Mouse (Mus musculus): Measurements from ENCODE around the gene Tlcd1.
"Not testable (repeated sequence)": the region's sequence is repeated elsewhere in the genome, so short reads cannot be mapped to it uniquely, and the experiment has no call there.

The Tlcd1 gene

DNA sequence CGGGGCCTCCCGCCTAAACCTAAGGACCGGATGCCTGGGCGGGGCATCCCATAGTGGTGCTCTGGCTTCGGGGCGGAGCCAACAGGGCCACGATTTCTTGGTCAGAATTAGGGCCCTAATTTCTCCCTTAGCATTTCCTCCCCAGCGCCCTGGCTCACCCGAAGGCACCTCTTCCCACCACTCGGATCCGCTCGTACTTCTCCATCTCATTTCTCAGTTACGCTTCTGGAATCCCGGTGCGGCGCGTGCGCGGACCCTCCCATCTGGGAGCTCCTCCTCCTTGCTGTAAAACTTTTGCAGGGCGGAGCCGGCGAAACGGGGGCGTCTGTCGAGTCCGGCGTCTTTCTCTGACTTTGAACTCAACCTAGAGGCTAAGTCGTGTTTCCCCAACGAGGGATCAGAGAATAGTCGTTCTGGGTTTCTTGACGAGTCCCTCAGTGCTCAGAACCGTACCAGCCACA is at the start of gene Tlcd1, which contains the start of gene Nek8:
Gene Tlcd1, plus strand, starts transcription at position 310 of the 461 bp plus-strand sequence.
Gene Nek8, minus strand, starts transcription at position 274 of the 461 bp plus-strand sequence.
- DNase-seq: peak; percentile 93 to 95

DNA sequence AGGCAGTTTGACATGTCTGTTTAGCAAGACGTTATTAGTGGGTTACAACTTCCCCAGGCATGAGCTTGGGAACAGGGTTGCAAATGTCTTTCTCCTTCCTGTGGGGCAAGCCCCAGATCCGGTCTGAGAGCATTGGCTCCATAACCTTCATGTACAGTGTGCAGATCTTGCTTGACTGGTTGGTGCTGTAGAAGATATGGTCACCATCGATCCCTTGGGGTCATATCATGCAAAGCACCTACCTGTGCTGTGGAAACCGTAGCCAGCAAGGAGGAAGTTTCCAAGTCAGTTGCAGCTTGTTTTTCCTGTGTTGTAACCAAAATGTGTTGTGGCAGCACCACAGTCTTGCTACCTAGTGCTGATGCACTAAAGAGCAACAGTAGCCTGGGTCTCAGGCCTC is 49.8 kb upstream of the Tlcd1 start:
- no peak for DNase-seq

DNA sequence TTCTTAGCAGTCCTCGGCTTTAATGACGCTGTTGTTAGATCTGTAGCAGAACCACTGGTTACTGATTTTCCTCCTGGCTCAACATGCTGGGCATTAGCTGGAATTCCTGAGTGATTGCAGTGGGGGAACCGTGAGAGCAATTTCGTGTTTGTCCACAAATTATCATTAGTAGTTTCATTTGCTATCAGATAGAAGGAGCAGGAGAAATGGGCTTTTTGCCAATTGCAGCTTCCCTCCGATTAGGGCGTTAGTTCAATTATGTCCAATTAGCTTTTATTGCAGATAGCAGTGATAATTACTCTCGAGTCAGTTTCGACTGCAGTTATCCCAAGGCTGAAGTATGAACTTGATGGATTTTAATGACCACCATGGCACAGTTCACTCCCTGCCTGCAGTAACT is 47.1 kb upstream of the Tlcd1 start:
- no peak for DNase-seq

DNA sequence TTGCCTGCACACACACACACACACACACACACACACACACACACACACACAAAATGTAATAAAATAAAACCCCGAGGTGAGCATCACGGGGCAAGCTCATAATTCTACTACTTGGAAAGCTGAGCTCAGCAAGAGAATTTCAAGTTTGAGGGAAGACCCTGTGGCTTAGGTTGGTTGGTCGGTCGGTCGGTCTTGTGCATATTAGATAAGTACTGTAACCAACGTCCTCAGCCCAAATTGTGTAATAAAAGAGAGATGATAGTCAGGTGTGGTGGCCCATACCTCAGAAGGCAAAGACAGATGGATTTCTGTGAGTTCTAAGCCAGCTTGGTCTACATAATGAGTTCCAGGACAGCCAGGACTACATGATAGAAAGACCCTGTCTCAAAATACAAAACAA is 42.6 kb upstream of the Tlcd1 start:
- DNase-seq: no peak

GRCm38 (mm10) chr11:78134344-78134743 is 42.2 kb upstream of the Tlcd1 start:
- no peak for DNase-seq

GRCm38 (mm10) chr11:78135314-78135713 is 41.2 kb upstream of the Tlcd1 start:
- not testable (repeated sequence) for DNase-seq

DNA sequence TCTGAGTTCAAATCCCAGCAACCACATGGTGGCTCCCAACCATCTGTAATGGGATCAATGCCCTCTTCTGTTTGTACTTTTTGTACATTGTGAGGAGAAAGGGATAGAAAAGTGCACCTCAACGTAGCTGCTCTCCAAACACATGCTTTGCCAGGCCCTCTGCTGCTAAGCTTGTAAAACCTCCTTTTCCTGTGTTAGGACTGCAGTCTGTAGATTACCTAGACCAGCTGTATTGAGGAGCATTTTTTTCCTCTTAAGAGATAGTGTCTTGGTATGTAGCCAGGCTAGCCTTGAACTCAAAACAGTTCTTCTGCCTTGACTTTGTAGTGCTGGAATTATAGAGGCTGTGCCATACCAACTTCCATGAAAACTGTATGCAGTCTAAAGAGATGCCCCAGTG is 40.4 kb upstream of the Tlcd1 start:
- DNase-seq: no peak

DNA sequence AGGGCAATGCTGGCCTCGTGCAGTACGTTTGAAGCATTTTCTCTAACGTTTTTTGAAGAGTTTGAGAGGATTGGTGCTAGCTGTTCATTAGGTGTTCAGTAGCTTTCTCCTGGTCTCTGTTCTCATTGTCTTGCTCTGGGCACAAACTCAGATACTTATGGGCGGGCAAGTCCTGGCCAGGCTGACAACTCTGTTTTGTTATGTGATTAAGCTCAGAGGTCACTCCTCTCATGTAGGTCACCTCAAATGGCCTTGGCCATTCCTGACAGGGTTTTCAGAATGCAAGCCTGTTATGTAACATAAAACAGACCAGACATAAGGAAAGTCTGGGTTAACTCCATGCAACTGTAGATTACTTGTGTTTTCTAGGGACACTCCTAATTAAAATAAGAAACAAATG is 38.9 kb upstream of the Tlcd1 start:
- no peak for DNase-seq

GRCm38 (mm10) chr11:78138023-78138422 is 38.5 kb upstream of the Tlcd1 start:
- DNase-seq: no peak

DNA sequence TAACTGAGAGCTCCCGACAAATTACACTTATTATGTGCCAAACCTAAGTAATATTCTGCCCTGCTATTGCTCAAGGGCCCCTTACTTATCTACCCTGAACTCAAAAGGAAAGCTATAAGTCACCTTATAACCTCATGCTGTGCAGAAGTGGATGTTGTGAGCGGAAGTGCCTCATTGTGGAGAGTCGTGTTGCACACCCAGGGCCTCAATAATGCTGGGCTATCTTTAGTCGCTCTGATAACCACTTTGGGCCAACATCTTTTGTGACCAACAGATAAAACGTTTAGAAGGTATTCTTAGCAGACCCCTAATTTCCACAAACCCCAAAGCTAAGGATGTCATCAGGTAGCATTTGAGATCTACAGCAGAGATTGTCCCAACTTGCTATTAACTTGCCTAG is 35.8 kb upstream of the Tlcd1 start:
- DNase-seq: no peak

- DNase-seq: no peak
These were observed 33.0 kb upstream of the Tlcd1 start for GRCm38 (mm10) chr11:78143520-78143919.

GRCm38 (mm10) chr11:78146168-78146567 is 30.3 kb upstream of the Tlcd1 start:
- DNase-seq: no peak

DNA sequence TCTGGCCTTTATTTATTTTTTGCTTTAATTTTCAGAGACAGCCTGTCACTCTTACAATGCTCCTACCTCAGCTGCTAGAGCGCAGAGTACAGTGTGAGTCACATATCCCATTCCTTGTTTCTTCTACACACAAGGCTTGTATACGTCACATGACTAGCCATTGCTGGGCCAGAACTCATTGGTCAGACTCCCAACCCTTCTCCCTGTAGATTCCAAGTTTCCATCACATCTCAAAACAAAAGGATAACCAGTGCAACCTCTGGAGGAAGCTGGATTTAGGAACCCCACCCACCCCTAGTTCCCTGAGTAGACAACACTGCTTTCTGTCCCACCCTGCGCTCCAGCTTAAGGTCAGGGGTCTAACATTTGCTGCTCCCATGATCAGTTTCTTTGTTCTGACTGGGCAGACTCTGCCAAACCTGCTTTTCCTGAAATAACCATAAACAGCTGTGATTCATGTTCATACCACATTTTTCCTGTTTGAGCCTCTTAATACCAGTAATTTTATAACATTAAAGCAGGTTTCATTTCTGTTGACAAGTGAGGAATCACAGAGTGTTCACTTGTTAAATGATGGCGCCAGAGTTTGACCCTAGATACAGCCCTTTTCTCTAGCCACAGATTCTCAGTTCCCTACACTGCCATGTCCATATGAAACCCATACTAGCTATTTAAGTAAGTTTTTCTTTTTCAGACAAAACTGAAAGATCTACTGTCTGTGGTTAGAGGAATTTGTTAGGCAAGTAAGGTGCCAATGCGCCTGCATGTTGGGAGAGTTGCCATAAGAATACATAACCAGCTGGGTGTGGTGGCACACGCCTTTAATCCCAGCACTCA is 29.6 kb upstream of the Tlcd1 start:
- DNase-seq: peak in 1 of 2 experiments; percentile 25

DNA sequence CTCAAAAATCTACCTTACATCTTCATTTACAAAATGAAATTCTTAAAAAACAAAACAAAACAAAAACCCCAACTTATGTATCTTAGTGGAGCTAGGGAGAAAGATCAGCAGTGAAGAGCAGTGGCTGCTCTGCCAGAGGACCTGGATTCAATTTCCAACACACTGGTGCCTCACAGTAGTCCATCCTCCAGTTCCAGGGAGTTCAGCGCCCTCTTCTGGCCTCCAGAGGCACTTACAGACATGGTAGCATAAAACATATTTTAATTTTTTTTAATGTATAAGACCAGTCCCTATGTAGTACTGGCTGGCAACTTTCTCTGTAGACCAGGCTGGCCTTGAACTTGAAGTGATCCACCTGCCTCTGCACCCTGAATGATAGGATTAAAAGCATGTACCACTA is 25.4 kb upstream of the Tlcd1 start:
- DNase-seq: no peak

DNA sequence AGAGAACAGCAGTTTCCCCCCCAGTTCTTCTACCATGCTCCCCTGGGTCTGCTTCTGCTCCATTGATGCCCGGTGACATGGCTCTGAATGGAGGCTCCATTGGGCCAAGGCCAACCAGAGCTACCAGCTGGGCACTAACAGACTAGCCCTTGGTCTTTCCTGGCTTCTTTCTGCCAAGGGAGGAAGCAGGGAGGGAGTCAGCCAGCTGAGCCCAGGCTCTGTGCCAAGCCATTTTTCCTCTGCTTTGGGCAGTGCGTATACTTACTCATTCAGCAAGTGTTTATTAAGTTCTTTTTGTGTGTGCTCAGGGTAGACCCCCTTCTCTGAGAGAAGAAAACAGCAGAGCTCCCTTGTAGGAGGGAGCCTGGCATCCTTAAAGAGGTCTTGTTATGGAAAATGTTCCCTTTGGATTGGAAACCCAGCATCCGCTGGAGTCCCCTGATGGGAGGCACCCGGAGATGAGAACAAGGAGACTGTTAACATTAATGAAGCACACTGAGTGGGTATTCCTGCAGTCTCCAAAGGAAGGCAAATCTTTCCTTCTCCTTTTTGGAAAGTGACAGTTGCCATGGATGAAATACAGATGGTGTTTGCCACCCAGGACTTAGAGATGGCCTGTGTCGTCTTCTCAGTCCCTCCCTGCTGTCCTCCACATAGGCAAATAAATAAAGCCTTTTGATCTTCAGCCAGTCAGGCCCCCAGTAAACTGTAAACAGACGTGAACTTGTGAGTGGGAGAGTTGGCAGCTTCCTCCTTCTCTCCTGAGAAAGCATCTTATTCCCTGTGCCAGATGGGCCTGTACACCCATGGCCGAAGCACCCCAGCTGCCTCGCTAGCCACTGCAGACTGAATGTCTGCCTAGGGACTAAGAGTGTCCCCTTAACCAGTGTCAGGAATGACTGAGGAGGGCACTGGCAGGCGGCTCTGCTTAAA is 23.9 kb upstream of the Tlcd1 start:
- DNase-seq: peak; percentile 65 to 75

DNA sequence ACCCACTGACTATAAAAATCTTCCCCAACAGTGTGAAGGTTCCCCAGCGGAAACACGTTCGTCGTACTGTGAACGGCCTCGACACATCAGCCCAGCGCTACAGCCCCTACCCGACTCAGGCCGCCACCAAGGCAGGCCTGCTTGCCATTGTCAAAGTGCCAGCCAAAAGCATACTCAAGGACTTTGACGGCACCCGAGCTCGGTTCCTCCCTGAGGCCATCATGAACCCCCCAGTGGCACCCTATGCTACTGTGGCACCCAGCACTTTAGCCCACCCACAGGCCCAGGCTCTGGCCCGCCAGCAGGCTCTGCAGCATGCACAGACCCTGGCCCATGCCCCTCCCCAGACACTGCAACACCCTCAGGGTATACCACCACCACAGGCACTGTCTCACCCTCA is 22.7 kb upstream of the Tlcd1 start:
- no peak for DNase-seq

- DNase-seq: no peak
These were observed 20.8 kb upstream of the Tlcd1 start for GRCm38 (mm10) chr11:78155674-78156073.

DNA sequence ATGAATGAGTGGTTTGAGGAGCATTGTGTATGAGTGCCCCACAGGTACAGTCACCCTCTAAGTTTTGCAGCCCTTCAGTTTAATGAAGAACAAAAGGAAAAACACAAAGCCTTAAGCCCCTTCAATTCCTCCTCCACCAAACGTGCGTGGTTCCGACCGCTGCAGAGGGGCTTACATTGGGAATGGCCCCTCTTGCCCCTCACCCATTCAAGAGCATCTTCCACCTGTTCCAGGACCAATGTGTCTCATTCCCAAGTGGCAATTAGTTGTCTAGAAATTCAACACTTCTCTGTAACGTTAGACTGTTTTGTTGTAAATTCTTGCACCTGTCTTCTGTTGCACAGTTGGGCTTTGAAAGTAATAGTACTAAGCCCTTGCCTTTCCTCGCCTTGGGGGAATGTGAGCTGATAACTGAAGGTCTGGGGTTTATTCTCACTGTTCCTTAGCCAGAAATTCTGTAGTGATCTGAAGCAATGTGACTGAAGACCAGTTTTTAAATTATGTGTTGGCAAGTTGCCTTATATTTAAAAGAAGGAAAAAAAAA is 20.3 kb upstream of the Tlcd1 start:
- DNase-seq: no peak

GRCm38 (mm10) chr11:78159096-78159495 is 17.4 kb upstream of the Tlcd1 start:
- DNase-seq: peak; percentile 77 to 86

DNA sequence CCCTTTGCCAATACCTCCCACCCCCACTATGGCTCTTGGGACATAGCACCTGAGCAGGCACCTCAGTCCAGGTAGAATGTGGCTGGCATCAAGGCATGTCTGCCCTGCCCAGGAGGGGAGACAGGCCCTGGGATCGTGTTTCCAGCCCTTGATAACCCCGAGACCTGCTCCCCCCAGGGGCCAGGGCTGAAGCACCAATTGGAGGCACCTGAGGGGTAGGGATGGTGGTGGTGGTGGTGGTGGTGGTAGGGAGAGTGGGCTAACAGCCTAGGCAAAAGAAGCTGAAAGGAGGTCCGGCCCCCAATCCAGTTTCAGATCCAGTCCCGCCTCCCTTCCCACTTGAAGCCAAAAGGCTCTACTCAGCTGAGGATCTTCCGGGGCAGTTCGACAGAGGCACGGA is 17.0 kb upstream of the Tlcd1 start:
- DNase-seq: no peak

GRCm38 (mm10) chr11:78160171-78160570 is 16.3 kb upstream of the Tlcd1 start:
- no peak for DNase-seq

- no peak for DNase-seq
These were observed 15.8 kb upstream of the Tlcd1 start for GRCm38 (mm10) chr11:78160675-78161074.

DNA sequence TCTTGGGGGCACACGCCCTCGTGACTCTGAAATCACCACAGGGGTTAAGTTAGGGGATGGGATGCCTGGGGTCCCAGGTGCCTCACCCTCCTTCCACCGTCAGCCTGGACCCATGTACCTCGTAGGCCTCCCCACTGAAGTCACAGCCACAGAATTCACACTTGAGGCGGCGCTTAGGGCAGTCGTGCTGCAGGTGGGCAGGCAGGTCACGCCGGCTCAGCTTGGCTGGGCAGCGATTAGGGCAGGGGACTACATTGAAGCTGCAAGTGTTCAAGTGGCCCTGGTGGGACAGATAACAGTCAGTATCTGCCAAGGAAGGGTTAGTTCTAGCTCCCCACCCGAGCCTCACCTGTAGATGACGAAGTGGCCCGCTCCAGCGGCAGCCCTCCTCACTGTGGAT is 15.3 kb upstream of the Tlcd1 start:
- DNase-seq: no peak
